Mouse (Mus musculus) CD8-positive naive resting alpha-beta T cell, adult 2 months (primary cell): ENCODE measurements around the gene Txndc16.
A peak's percentile ranks its signal among the peaks of the same experiment; 100 is the strongest.

Experiments used
- DNase-seq, 2 experiments: peaks; one replicate each; pipeline ENCODE4 v3.0.0; 2022; ENCODE audit warnings: low read depth in 2 of 2, low spot score in 2 of 2

Gene Txndc16

DNA sequence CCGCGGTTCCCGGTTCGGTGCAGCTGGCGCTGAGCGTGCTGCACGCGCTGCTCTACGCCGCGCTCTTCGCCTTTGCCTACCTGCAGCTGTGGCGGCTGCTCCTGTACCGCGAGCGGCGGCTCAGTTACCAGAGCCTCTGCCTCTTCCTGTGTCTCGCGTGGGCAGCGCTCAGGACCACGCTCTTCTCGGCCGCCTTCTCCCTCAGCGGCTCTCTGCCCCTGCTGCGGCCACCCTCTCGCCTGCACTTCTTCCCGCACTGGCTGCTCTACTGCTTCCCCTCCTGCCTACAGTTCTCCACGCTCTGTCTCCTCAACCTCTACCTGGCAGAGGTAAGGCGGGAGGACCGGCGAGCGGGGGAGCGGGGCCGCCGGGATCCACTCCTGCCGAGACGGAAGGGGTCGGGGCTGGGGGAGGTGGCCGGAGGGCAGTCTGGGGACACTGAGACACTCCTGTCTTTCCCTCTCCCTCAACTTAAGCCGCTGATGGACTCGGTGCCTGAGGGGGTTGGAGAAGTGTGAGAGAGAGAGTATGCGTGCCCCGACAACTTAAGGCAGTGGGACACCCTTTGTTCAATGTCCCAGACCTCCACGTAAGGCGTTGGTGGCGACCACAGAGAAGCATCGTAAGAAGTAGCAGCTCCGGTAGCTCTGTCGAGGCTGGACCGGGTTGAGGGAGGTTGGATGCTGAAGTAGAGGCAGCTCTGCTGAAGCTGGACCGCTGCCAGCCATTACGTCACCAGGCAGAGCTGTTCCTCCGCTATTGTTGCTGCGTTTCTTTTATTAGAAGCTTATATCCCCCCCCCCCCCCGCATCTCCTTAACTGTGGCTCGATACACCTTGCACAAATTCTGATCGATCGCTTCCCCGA, at the start of gene Txndc16:
Txndc16 (minus strand) TSS at position 239 of the 867 bp plus-strand sequence.
- peak; percentile 60 to 66 for DNase-seq

DNA sequence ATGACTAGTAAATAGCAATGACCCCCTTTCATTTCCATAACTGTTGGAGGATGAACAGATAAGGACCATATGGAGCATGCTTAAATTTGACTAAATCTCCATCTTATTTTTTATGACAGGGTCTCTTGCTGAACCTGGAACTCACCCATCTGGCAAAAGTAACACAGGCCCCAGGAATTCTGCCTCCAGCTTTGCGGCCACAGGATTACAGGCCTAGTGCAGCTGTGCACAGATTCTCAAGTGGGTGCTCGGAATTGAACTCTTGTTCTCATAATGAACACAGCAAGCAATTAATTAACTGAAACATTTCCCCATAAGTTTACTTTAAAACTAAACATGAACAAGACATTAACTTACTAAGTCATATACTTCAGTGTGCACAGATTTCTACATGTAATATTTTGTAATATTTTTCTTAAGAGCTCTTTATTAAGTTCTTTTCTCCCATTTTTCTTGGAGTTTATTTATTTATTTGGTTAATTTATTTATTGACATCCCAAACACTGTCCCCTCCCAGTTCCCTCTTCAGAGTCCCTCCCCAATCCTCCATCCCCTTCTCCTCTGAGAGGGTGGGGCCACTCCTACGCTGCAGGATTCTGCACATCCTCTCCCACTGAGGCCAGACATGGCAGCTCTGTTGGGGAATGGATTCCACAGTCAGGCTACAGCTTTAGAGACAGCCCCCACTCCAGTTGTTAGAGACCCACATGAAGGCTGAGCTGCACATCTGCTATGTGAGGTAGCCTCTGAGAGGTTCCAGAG, 43.9 kb upstream of the Txndc16 start:
- no peak for DNase-seq

DNA sequence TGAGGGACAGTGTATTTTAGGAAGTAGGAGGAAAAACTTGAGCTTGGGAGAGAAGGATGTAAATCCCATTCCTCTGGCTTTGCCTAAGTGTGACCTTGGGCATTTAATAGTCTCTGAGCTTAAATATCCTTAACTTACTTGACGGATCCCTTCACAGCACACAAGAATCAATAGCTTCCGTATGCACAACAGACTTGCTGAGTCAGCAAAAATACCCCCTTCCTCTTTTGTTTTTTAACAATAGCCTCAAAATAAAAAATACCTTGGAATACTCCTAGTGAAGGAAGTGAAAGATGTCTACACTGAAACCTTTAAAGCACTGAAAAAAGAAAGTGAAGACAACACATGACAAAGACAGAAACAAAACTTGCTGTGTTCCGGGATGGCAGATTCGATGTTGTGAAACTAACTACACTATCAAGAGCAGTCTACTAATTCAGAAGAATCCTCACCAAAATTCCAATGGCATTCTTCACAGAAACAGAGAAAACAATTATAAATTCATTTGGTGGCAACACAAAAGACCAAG, 31.5 kb upstream of the Txndc16 start:
- no peak for DNase-seq

DNA sequence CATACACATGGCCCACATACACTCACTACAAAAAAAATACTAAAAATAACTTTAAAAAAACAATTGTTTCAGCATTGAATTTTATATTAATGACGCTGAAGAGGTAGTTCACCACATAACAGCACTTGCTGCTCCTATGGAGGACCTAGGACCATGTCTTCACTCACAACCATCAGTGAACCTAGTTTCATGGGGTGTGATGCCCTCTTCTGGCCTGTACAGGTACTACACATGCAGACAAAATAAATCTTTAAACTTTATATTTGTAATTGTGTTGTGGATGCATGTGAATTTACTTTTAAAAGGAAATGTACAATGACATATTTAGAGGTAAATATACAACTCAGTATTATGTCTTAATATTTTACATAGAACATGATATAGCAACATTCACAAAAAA, 21.5 kb upstream of the Txndc16 start:
- DNase-seq: peak; percentile 8 to 16

- DNase-seq: no peak
These were observed 18.9 kb upstream of the Txndc16 start for GRCm38 (mm10) chr14:45239042-45239441.

DNA sequence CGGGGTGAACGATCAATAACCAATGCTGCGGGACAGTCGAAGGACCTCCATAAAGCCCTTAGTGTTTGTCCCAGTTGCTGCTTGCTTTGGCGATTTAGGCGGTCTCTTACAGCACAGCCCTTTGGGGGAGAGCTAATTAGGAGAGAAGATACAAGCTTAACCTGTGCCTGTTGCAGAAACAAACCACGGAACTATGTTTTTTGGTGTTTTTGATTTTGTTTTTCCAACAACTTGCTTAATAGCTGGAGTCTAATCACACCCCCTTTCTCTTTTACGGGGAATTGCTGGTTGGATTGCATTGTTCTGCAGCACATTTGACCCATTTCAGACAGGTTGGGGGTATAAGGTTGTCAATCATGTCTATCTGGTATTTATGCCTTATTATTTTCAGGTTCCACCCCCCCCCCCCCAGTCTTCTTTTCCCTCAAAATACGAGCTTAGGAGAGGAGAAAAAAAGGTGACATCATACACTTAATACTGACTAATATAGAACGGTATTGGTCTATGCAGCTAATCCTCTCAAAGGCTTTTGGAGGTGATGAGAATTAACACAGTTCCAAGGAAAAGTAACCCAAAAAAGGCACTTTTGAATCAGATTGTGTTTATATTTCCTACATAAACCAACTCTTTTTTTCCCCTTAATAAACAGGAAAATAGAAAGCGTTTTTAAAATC, 966 bp upstream of the Txndc16 start:
- DNase-seq: no peak

DNA sequence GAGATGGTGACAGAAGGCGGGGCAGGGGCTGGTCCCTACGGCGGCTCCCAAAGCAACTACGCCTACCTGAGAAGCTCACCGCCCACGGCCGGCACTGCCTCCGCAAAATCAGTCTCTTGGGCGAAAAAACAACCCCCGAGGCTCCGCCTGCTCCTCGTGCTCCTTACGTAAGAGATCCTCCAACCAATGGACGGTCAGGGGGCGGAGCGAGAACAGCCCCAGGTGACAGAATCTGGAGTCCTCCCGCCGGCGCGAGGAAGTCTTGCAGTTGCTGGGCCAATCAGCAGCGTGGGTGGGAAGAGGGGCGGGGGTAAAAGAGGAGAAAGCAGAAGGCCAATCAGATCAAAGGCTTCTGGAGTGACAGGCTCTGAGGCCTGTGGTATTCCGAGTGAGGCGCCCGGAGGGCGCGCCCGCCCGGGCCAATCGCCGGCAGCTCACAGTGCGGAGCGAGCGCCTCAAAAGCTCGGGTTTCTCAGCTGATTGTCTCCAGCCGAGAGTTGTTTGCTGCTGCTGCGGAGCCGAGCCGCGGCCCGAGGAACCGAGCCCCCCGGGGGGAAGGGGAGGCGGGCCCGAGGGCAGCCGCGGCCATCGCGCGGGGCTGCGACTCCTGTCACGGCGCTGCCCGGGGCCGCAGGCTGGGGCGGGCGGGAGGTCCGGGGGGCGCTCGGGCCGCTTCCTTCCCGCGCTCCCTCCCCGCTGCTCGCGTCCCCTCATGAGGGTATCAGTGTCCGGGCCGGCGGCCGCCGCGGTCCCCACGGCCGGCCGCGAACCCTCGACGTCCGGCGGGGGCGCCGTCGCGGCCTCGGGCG, 643 bp downstream of the Txndc16 start, which contains the start of gene Gpr137c:
Gpr137c (plus strand) TSS at position 437 of the 809 bp plus-strand sequence.
- peak; percentile 98 for DNase-seq

DNA sequence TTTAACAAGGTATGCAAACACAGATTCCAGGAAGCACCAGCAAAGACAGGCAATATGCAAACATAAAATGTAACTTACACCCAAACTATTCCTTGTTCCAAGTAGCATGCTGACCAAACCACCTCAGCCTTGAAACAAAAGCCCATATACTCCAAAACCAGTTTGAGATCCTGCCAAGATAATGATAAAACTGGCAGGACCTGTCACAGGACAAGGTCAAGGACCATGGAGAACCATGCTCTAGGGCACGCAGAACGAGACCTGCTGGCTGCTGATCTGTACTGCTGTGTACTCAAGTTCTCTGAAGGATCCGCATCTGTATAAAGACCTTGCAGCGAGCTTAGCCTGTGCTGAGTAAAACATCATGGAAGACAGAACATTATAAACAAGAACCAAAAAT, 2.4 kb downstream of the Txndc16 start:
- DNase-seq: no peak

DNA sequence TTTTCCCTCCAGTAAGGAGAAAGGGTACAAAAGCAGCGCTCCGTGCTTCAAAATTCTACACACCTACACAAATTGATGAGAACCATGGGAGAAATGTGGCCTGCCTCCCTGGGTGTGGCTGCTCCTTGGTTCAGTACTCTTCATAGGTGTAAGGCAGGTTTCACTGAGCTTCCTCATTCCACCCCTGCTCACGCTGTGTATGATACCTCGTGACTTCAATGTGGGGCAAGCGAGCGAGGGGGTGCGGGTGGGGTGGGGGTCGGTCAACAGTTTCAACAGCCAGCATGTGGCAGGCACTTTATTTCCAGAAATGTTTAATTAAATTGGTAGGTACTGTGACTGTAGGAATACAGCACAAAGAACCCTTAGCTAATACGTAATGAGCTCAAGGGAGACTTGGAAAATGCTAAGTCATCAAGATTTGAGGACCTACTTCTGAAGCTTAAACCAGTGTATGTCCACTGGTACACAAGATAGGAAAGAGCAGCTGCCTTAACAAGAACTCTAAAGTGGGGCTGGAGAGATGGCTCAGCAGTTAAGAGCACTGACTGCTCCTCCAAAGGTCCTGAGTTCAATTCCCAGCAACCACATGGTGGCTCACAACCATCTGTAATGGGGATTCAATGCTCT, 3.3 kb downstream of the Txndc16 start:
- no peak for DNase-seq

DNA sequence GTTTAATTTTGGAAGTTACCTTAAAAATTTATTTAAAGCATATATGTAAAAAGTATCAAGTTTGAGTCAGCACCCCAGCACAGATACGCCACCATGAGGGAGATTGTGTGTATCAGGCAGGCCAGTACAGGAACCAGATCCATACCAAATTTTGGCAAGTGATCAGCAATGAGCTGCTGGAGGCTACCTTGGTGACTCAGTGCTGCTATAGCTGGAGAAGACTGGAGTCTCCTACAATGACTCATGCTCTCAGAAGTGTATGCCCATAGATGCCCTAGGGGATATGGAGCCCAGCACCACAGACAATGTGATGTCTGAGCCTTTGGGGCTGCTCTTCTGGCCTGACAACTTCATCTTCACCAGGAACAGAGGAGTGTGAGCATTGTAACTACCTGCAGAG, 8.7 kb downstream of the Txndc16 start:
- no peak for DNase-seq

- no peak for DNase-seq
These were observed 9.4 kb downstream of the Txndc16 start for GRCm38 (mm10) chr14:45210683-45211082.

GRCm38 (mm10) chr14:45200607-45201006, 19.5 kb downstream of the Txndc16 start:
- no peak for DNase-seq

- no peak for DNase-seq
These were observed 29.1 kb downstream of the Txndc16 start for GRCm38 (mm10) chr14:45190999-45191398.

DNA sequence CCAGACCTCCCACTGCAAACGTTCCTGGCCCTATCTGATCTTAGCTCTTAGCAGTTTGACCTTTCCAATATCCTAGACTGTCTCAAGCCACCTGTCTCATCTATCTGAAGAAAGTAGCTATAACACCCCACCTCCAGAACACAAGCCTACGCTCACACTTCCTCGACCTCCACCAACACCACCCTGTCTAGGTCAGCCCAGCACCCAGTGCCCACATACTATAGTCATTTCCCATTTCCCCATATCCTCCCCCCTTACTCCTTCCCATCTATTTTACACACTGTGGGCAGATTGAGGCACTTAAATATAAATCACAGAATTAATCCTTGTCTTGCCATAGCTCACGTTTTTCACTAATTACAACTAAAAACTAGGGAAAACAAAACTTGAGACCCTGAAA, 38.5 kb downstream of the Txndc16 start:
- DNase-seq: no peak

GRCm38 (mm10) chr14:45179606-45180005, 40.5 kb downstream of the Txndc16 start:
- DNase-seq: no peak

GRCm38 (mm10) chr14:45179186-45179585, 40.9 kb downstream of the Txndc16 start:
- no peak for DNase-seq

GRCm38 (mm10) chr14:45175012-45175740, 45.0 kb downstream of the Txndc16 start:
- DNase-seq: no peak

GRCm38 (mm10) chr14:45172260-45172659, 47.9 kb downstream of the Txndc16 start:
- no peak for DNase-seq

DNA sequence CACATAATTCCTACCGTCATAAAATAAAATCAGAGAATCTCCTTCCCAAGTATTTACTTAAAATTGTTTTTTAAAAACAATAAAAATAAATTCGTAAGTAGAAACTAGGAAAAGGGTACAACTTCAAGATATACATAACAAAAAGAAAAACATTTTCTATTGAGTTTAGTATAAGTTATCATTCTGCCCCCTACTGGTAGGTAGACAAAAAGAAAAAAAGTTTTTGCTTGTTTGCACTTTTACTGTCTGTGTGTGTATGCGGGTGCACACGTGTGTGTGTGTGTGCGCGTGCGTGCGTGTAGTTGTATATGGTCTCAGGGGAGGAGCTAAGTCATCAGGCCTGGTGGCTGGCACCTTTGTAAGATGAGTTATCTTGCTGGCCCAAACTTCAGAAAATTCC, 52.8 kb downstream of the Txndc16 start:
- no peak for DNase-seq
